Mouse (Mus musculus) heart, postnatal 0 days (tissue): Measurements from ENCODE around the gene Prkaa1.

Source experiments
- CTCF ChIP-seq: IDR thresholded peaks from 2 replicates; pipeline ENCODE4 v1.5.1; 2016; ENCODE audit warnings: antibody characterized with exemption, control low read depth, low read depth
- EP300 ChIP-seq: IDR thresholded peaks from 2 replicates; pipeline ENCODE4 v1.6.1; 2016; ENCODE audit warnings: antibody characterized with exemption, low read depth

DNA sequence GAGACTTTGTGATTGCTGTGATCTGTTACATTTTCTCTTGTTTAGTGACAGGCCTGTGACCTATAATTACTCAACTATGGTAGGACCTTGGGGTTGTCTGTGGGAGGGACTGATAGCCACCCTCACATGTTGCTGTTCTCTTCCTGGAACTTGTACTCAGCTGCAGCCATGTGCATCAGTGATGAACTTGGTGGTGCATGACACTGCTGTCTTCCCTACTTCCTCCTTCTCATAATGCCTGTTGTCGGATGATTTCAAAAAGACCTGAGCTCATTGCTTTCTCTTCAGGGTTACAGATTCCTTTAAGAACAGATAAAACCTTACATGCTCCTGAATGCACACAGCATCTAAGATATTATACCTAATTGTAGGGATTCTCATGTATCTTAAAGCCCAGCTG is 44.4 kb downstream of the Prkaa1 start:
- no peak for TF ChIP-seq CTCF
- no peak for TF ChIP-seq EP300
